In the genomic region with DNA sequence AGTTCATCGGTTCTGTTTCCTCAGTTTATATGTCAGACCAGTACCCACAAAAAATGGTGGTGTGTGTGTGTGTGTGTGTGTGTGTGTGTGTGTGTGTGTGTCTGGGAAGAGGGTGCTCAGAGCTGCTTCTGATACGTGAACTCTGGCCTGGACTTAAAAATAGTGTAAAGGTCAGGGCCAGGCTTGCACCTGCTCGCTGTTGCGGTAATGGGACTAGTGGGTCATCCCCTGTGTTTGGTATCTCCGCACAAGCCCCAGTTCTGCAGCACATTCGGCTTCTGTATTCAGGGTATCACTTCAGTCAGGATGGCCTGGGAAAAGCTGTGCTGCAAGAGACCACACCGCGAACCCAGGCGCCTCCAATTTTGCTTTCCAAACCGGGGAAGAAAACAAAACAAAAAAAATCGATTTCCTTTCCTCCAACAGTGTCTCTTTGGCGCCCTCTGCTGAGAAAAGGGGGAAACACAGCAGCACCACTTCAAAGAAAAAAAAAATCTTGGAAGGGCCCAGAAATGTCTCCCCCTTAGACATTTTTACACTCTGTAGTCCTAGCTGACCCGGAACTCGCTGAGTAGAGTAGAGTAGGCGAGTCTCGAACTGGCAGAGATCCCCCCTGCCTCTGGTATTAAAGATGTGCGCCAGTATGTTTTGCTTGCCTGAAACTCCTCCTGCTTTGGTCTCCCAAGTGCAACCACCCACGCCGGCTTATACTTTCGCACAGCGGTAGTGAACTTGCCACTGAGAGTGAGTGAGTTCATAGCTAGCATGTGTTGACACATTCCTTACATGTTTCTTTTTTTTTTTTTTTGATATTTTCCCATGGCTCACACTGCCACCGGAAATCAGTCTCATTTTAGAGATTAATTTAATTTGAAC, we compare ENCODE assay signal across 8 mouse cellular contexts. TPM values are rescaled to one million over a fixed set of nuclear protein-coding genes. Genes with fewer than 3 reads are reported as not detected.
A peak's percentile ranks its signal among the peaks of the same experiment; 100 is the strongest.
DNase-seq lines count a peak whose midpoint lies in the region; ATAC-seq lines count a peak whose summit lies in the region.

No protein-coding gene starts in this region.

- peak overlapping the region; percentile 60; the same call in 1 of the 2 replicates for H3K27ac ChIP-seq in embryonic facial prominence, embryonic 13.5 days
- H3K27ac ChIP-seq in limb, embryonic 13.5 days = peak overlapping the region; percentile 52; the same call in 1 of the 2 replicates
- peak overlapping the region; percentile 94 for H3K27ac ChIP-seq in midbrain, embryonic 16.5 days (ENCODE audit: low read length)

- H3K4me3 ChIP-seq in embryonic facial prominence, embryonic 13.5 days = peak overlapping the region; percentile 35
- H3K4me3 ChIP-seq in limb, embryonic 13.5 days = peak overlapping the region; percentile 39
- H3K4me3 ChIP-seq in midbrain, embryonic 16.5 days (ENCODE audit: low read depth, low read length) = peak overlapping the region; percentile 29

- H3K4me2 ChIP-seq in embryonic facial prominence, embryonic 13.5 days = peak overlapping the region; percentile 91
- peak overlapping the region; percentile 62 for H3K4me2 ChIP-seq in limb, embryonic 13.5 days (replicated peaks)
- peak overlapping the region; percentile 56 for H3K4me2 ChIP-seq in midbrain, embryonic 16.5 days (ENCODE audit: low read length)

- no peaks in the 10 kb centered on the region for H3K27me3 ChIP-seq in embryonic facial prominence, embryonic 13.5 days
- H3K27me3 ChIP-seq in limb, embryonic 13.5 days = no peaks in the 10 kb centered on the region
- no peaks in the 10 kb centered on the region for H3K27me3 ChIP-seq in midbrain, embryonic 16.5 days (ENCODE audit: control insufficient read depth, insufficient read depth, low read depth, low read length)

- no peaks in the 10 kb centered on the region for H3K36me3 ChIP-seq in embryonic facial prominence, embryonic 13.5 days
- H3K36me3 ChIP-seq in limb, embryonic 13.5 days = no peaks in the 10 kb centered on the region
- no peaks in the 10 kb centered on the region for H3K36me3 ChIP-seq in midbrain, embryonic 16.5 days (ENCODE audit: control insufficient read depth, insufficient read depth, low read length)

- H3K9me3 ChIP-seq in embryonic facial prominence, embryonic 13.5 days = no peaks in the 10 kb centered on the region
- H3K9me3 ChIP-seq in limb, embryonic 13.5 days = no peaks in the 10 kb centered on the region
- H3K9me3 ChIP-seq in midbrain, embryonic 16.5 days (replicated peaks; ENCODE audit: control insufficient read depth, low read length, poor library complexity, severe bottlenecking) = no peaks in the 10 kb centered on the region

- DNase-seq in cerebellum, adult 11 months = peak; percentile 86
- peak; percentile 91 to 98 for DNase-seq in heart, adult 18-20 months
- DNase-seq in kidney, adult 8-10 months = peak; percentile 87 to 92
- DNase-seq in spleen, postnatal 10 days (ENCODE audit: low spot score in 2 of 2) = peak; percentile 90 to 94

- H3K9ac ChIP-seq in embryonic facial prominence, embryonic 13.5 days = peak overlapping the region; percentile 61
- no peak overlapping the region for H3K9ac ChIP-seq in limb, embryonic 13.5 days
- peak overlapping the region; percentile 48 for H3K9ac ChIP-seq in midbrain, embryonic 16.5 days (ENCODE audit: low read depth, low read length)

- no peak for ATAC-seq in cerebellum, adult (ENCODE audit: insufficient number of reproducible peaks, low FRiP score, low TSS enrichment)
- ATAC-seq in embryonic facial prominence, embryonic 13.5 days (ENCODE audit: insufficient number of reproducible peaks, insufficient read depth, low FRiP score, low TSS enrichment, low read depth) = no peak
- peak; percentile 34; the same call in 1 of the 2 replicates for ATAC-seq in limb, embryonic 13.5 days (ENCODE audit: low FRiP score, low read depth)
- ATAC-seq in midbrain, embryonic 16.5 days = no peak

- WGBS in embryonic facial prominence, embryonic 13.5 days = 16% methylated on average over 22 of the region's 22 CpGs
- 20% methylated on average over 22 of the region's 22 CpGs for WGBS in limb, embryonic 13.5 days
- WGBS in midbrain, embryonic 16.5 days = 15% methylated on average over 22 of the region's 22 CpGs

- H3K4me1 ChIP-seq in embryonic facial prominence, embryonic 13.5 days = peaks cover 23% of the 10 kb centered on the region
- peaks cover 19% of the 10 kb centered on the region for H3K4me1 ChIP-seq in limb, embryonic 13.5 days
- peaks cover 31% of the 10 kb centered on the region for H3K4me1 ChIP-seq in midbrain, embryonic 16.5 days (ENCODE audit: control insufficient read depth, insufficient read depth, low read length)

RNA-seq across cellular contexts. Expression of a gene that starts 1.2 kb away (rescaled TPM):
- 40.0 and 41.7 TPM in 2 replicates for polyA plus RNA-seq in embryonic facial prominence, embryonic 13.5 days (2015; fragmentation: Nextera tagmentation; extraction: Ambion mirVana)
- 10 to 100 TPM; 75.1 to 76.9 TPM for total RNA-seq in heart, adult 18-20 months (2021)
- polyA plus RNA-seq in limb, embryonic 13.5 days (2015; fragmentation: Nextera tagmentation; extraction: Ambion mirVana) = 31.8 and 36.3 TPM in 2 replicates
- 76.7 and 82.0 TPM in 2 replicates for polyA plus RNA-seq in midbrain, embryonic 16.5 days (2015; fragmentation: Nextera tagmentation; extraction: Ambion mirVana)

RNA-seq across cellular contexts. Expression of a gene that starts 13.8 kb away (rescaled TPM):
- polyA plus RNA-seq in embryonic facial prominence, embryonic 13.5 days (2015; fragmentation: Nextera tagmentation; extraction: Ambion mirVana) = 21.3 TPM in 2 replicates
- 1 to 10 TPM; 8.3 to 9.6 TPM for total RNA-seq in heart, adult 18-20 months (2021)
- polyA plus RNA-seq in limb, embryonic 13.5 days (2015; fragmentation: Nextera tagmentation; extraction: Ambion mirVana) = 22.8 and 25.8 TPM in 2 replicates
- polyA plus RNA-seq in midbrain, embryonic 16.5 days (2015; fragmentation: Nextera tagmentation; extraction: Ambion mirVana) = 120 and 124 TPM in 2 replicates

RNA-seq across cellular contexts. Expression of a gene that starts 29.5 kb away (rescaled TPM):
- 130 and 157 TPM in 2 replicates for polyA plus RNA-seq in embryonic facial prominence, embryonic 13.5 days (2015; fragmentation: Nextera tagmentation; extraction: Ambion mirVana)
- 10 to 100 TPM; 76.7 to 83.5 TPM for total RNA-seq in heart, adult 18-20 months (2021)
- polyA plus RNA-seq in limb, embryonic 13.5 days (2015; fragmentation: Nextera tagmentation; extraction: Ambion mirVana) = 130 and 144 TPM in 2 replicates
- 90.1 and 92.1 TPM in 2 replicates for polyA plus RNA-seq in midbrain, embryonic 16.5 days (2015; fragmentation: Nextera tagmentation; extraction: Ambion mirVana)
